Mouse (Mus musculus) heart, postnatal 10 days (tissue): ENCODE results near the gene Itga8. TPM values are rescaled to one million over a fixed set of nuclear protein-coding genes. Genes with fewer than 3 reads are reported as not detected.

Source experiments
- DNase-seq, 2 experiments: peaks; one replicate each; pipeline ENCODE4 v3.0.0; 2021
- intact Hi-C: fragments of 180-260 bp; cut with DNase I; formaldehyde crosslinking; loops from one replicate; pipeline ENCODE4 v1.15.1; 2025
- total RNA-seq, 2 experiments: library from RNA; stranded (reverse); gene quantifications; 2 replicates each; pipeline ENCODE4 v1.2.3; 2021

Itga8 gene
- total RNA-seq, 2 experiments from 2014 or later = 10.1 to 10.9 TPM

DNA sequence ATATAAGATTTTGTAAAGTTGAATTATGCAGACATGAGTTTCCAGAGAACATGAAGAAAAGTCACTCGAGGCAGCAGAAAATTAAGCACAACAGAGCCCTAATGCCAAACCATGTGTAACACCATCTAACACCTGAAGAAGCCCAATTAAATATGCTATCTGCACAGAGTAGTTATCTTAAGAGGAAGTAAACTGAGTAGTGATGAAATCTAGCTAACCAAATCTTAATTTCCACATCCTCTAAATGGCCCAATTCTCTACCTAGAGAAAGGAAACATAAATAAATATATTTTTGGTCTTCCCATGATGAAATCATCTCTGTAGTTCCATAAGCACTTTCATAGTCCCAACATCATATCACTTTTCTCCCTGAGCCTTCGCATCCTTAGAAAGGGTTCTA is 193.4 kb downstream of the Itga8 start:
- no peak for DNase-seq
- intact Hi-C loops = no loop called here

DNA sequence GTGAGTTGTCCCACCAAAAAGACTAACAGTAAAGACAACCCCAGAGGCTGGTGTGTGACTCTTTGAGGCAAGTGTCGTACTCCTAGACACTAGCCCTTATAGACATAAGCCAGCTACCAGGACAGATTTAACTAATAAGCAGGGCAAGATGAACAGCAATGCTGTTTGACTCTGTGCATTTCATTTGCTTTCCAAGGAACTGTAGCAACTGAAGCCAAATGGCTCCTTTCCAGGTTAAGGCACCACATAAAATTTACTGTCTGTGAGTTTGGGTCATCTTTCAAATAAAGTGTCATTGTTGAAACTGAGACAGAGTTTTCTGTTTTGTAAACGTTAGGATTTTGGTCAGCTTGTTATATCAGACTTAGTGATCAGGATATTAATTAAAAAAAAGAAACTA is 194.5 kb downstream of the Itga8 start:
- DNase-seq = no peak
- intact Hi-C loops = no loop called here

DNA sequence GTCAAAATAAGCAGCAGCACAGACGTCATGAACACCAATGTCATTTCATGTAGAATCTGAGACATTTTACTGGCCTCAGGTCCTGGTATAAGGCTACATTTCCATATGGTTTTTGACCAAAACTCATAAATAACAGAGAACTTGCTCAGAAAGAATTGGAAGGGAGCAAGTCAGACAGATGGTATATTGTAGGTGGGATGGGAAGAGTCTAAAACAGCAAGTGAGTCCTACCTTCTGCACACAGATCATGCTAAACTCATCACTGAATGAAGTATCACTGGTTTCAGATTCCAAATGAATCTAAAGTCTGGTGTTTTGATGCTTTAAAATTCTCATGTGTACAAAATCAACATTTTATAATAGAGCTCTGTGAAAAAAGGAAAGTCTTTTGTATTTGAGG is 198.5 kb downstream of the Itga8 start:
- intact Hi-C loops = no loop called here
- no peak for DNase-seq

DNA sequence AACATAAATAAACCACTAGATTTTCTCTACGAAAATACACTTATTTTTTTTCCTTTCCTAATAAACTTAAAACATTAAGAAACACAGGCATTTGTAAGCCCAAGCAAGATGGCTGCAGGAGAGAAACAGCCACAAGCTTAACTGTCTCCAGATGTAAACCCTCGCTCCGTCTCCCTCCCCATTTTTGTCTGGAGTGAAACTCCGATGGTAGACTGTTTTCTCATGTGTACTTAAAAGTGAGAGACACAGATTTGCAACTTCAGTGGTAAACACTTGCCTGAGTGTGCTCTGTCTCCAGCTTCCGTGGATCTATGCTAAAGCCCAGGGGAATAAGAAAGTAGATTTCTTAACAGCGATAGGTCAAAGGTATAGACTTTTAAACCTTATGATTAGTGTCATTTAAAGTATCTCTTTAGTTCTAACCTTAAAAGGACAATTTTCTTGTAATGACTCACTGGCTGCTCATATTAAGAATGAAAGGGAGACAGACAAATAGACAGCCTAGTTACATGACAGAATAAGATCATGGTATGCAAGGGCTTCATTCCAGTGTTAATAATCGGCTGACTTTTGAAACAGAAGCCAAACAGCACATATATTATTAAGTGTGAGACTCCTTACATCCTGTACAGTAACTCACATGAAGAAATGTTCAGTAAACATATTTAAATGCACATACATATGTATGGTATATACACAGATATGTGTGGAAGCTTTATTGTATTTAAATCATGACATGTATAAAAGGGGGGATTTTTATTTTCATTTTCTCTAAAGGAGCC is 209.3 kb downstream of the Itga8 start:
- intact Hi-C loops = no loop called here
- no peak for DNase-seq

DNA sequence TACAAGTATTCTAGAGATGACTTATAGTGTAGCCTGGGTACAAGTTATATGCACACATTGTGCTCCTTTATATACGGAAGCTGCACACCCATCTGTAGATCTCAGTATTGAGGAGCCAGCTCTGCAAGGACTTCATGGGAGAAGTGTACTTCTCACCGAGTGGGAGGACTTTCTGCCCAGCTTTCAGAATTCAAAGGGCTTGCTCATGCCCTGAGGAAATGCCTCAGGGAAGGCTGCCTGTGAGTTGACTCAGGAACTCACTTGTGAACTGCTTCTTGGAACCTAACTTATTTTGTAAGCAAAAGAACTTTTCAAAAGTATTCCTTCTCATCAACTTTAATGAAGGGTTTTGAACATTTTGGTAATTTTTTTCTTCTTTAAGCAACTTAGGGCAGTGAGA is 210.7 kb downstream of the Itga8 start:
- intact Hi-C loops = no loop called here
- no peak for DNase-seq

DNA sequence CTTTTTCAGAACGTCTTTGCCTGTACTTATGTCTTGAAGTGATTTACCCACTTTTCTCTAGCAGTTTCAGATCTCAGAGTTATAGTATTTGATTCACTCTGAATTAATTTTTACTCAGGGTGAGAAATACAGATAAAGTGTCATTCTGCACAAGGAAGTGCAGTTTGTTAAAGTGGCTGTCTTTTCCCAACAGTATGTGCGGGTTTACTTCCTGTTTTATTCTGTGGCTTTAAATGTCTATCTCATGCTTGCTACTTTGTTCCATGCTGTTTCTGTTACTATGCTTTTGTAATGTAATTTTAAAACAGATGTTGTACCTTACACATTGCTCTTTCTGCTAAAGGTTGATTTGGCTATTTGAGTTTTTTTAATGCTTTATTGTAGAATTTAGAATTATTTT is 216.2 kb downstream of the Itga8 start:
- no peak for DNase-seq
- intact Hi-C loops = no loop called here

DNA sequence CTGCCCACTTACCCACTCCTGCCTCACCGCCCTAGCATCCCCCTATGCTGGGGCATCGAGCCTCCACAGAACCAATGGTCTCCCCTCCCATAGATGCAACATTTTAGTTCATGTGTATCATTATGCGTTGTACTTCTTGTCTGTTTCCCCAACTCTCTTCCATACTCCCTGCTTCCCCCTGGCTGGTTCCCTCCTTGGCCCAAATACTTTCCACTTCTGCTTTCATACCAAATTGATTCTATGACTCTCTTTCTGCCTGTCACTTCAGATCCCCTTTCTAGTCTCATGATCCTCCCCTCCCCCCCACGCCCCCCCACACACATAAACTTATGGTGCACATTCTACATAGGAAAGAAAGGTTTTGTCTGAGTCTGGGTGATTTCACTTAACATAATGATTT is 217.4 kb downstream of the Itga8 start:
- DNase-seq = no peak
- intact Hi-C loops = no loop called here

DNA sequence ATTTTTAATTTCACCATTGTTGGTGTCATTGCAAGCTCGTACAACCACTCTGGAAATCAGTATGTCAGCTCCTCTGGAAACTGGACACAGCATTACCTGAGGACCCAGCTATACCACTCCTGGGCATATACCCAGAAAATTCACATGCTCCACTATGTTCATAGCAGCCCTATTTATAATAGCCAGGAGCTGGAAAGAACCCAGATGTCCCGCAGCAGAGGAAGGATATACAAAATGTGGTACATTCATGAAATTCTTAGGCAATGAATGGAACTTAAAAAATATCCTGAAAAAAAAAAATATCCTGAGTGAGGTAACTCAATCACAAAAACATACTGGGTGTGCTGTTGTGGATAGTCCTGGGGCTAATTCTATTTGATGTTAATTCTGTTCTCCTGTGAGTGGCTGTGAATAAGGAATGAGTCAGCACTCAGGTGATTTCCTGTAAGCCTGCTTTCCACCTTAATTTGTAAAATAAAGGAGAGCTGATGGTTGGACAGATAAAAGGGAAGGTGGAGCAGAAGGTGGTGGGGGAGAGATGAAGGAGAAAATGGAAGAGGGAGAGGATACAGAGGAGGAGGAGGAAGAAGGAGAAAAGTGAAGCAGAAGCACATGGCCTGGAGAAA is 224.3 kb downstream of the Itga8 start:
- intact Hi-C loops = no loop called here
- no peak for DNase-seq

DNA sequence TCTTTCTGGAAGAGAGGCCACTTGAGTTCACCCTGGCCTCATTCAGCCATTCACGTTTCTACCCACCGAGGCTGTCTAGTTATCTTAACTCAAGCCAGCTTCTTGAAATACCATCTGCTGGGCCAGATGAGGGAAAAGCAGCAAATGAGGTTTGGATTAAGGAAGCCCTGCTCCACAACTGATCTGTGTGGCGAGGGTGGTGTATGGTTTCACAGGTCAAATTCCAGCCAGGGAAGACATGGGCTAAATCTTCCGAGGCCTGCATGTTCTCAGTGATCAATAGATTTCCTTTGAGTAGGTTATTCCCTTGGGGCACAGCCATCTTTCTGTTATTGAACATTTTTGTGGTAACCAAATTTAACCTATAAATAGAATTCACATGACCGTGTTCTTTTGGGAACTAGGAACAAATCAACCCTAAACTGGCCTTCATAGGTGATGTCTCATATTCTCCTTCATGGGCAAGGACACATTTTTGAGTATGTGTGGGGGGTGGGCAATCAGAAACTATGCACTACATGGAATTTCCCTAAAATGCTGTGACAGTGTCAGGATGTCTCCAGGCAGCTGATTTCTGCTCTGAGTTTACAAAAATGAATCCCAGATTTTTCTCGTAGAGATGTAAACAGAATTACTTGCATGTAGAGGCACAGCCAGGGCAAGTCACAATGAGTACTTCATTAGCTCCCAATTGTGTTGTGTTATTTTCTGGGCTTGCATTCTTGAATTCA is 235.9 kb downstream of the Itga8 start:
- no peak for DNase-seq
- intact Hi-C loops = no loop called here

DNA sequence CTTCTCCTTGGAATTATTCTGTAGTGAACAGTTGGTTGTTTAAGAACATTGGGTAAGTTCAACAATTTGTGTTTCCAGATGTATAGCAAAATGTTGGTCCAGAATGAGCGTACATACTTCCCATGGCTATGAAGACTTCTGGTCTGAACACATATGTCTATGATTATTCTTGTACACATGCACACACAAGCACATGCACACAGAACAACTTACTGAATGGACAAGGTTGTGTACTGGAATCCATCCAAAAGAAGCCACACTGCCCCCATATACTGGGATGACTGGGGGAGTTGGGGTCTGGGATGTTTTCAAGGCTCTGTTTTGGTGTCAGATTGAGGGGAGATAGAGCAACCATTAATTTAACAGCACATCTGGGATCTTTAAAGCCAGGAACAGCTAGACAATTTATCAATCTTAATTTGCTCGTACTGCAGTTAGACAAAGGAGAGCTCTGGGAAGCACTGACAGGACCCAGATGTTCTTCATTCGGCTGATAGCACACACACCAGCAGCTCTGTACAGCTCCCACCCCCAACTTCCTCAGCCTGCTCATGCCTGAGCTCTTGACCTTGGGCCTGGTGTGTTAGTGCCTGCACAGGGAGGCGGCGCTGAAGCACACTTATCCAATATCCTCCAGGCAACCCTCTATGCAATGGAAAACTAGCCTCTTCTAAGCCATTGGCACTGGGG is 241.5 kb downstream of the Itga8 start:
- intact Hi-C loops = no loop called here
- peak; percentile 37 to 53 for DNase-seq

Other genes starting within 250 kb of the Itga8 start
- 10 to 100 TPM; 27.7 to 30.4 TPM for gene Mindy3, start 117.5 kb upstream of the Itga8 start, total RNA-seq